Comparison of ENCODE assay signal across 8 mouse cellular contexts in genomic region chr4:136833619-136834351, GRCm38 (mm10). TPM values are rescaled to one million over a fixed set of nuclear protein-coding genes. Genes with fewer than 3 reads are reported as not detected.
A peak's percentile ranks its signal among the peaks of the same experiment; 100 is the strongest.
DNase-seq lines count a peak whose midpoint lies in the region; ATAC-seq and TF ChIP-seq lines count a peak whose summit lies in the region.

No protein-coding gene starts in this region.

- no peaks in the 10 kb centered on the region for H3K27me3 ChIP-seq in cerebellum, adult 2 months (ENCODE audit: control insufficient read depth, insufficient read depth, low read length)

- peak overlapping the region; percentile 98 for H3K4me3 ChIP-seq in cerebellum, adult 2 months (replicated peaks; ENCODE audit: insufficient read depth, low read depth, low read length)

- H3K27ac ChIP-seq in cerebellum, adult 2 months (ENCODE audit: insufficient read depth, low read length): no peak overlapping the region; the same call in 1 of the 2 replicates

- WGBS in cerebellum, adult 2 months: 11% methylated on average over 21 of the region's 21 CpGs

- TF ChIP-seq CTCF in cerebellum, adult 2 months (IDR thresholded peaks at IDR 0.05; ENCODE audit: borderline replicate concordance, insufficient read depth, low read depth, low read length): no peak

- ATAC-seq in megakaryocyte-erythroid progenitor cell, adult 5-6 weeks (replicated peaks; ENCODE audit: low FRiP score, low TSS enrichment, poor library complexity, severe bottlenecking): no peak

- peaks cover 43% of the 10 kb centered on the region for H3K4me1 ChIP-seq in cerebellum, adult 2 months (ENCODE audit: control insufficient read depth, insufficient read depth, low read length)

- peak; percentile 63 for DNase-seq in cerebellum, adult 2 months
- no peak for DNase-seq in cerebellum, postnatal 4 days (ENCODE audit: low spot score in 2 of 2)
- peak; percentile 57 for DNase-seq in retina, postnatal 1 day
- no peak for DNase-seq in retina, embryonic 14.5 days (ENCODE audit: low spot score)
- DNase-seq in kidney, postnatal 14 days: peak; percentile 24
- no peak for DNase-seq in gastrocnemius, postnatal 36 days
- DNase-seq in embryo, embryonic 9.5 days (ENCODE audit: extremely low spot score): no peak

- no peak for TF ChIP-seq POLR2A in cerebellum, adult 2 months (IDR thresholded peaks at IDR 0.05; ENCODE audit: borderline replicate concordance, insufficient read depth, low read length)

- intact Hi-C loops in gastrocnemius, postnatal 36 days (cut with DNase I): no loop called here

RNA-seq across cellular contexts. Expression of gene Ephb2, which starts 2.0 kb away (rescaled TPM):
- polyA plus RNA-seq in cerebellum, adult 2 months (2012; rRNA removed): 29.1 and 35.4 TPM in 2 replicates
- total RNA-seq in megakaryocyte-erythroid progenitor cell, adult 5-6 weeks (2014; fragmentation: Nextera tagmentation): not detected in 2 replicates
- 0.56 TPM in 1 of 2 replicates, not detected in the other for total RNA-seq in megakaryocyte-erythroid progenitor cell, adult 5-6 weeks (2017)
- total RNA-seq in gastrocnemius, postnatal 36 days (2021): under 1 TPM; 0.87 to 0.94 TPM

RNA-seq across cellular contexts. Expression of gene C1qb, which starts 52.2 kb away (rescaled TPM):
- polyA plus RNA-seq in cerebellum, adult 2 months (2012; rRNA removed): 41.8 and 46.8 TPM in 2 replicates
- total RNA-seq in megakaryocyte-erythroid progenitor cell, adult 5-6 weeks (2014; fragmentation: Nextera tagmentation): not detected in 2 replicates
- total RNA-seq in megakaryocyte-erythroid progenitor cell, adult 5-6 weeks (2017): not detected in 2 replicates
- total RNA-seq in gastrocnemius, postnatal 36 days (2021): 10 to 100 TPM in 1 of 2 experiments, 1 to 10 TPM in 1; 9.9 to 13.7 TPM

RNA-seq across cellular contexts. Expression of gene C1qc, which starts 59.1 kb away (rescaled TPM):
- 26.6 and 28.6 TPM in 2 replicates for polyA plus RNA-seq in cerebellum, adult 2 months (2012; rRNA removed)
- total RNA-seq in megakaryocyte-erythroid progenitor cell, adult 5-6 weeks (2014; fragmentation: Nextera tagmentation): not detected in 2 replicates
- 3.4 TPM in 1 of 2 replicates, not detected in the other for total RNA-seq in megakaryocyte-erythroid progenitor cell, adult 5-6 weeks (2017)
- 10 to 100 TPM in 1 of 2 experiments, 1 to 10 TPM in 1; 7.8 to 12.1 TPM for total RNA-seq in gastrocnemius, postnatal 36 days (2021)

Comparison
In these comparisons a context has a peak if more than half of its experiments do, and no peak if none do; other contexts are left out.
1. DNase-seq: peak in cerebellum, adult 2 months (2 of 2), retina, postnatal 1 day (single experiment) and kidney, postnatal 14 days (single experiment); none in cerebellum, postnatal 4 days (0 of 2), retina, embryonic 14.5 days (single experiment), gastrocnemius, postnatal 36 days (0 of 2) and embryo, embryonic 9.5 days (single experiment).
2. RNA of gene C1qb, which starts 52.2 kb away (total RNA-seq): 9.9 to 13.7 TPM in gastrocnemius, postnatal 36 days; not detected in megakaryocyte-erythroid progenitor cell, adult 5-6 weeks; every median in the first group is over 10 times any median in the second.